Mouse (Mus musculus) kidney, adult 8-10 months (tissue): ENCODE measurements around the gene Slfn5.
"Not testable (repeated sequence)": the region's sequence is repeated elsewhere in the genome, so short reads cannot be mapped to it uniquely, and the experiment has no call there.

ENCODE experiments used
- DNase-seq, 2 experiments: peaks; one replicate each; pipeline ENCODE4 v3.0.0; 2022

The Slfn5 gene

DNA sequence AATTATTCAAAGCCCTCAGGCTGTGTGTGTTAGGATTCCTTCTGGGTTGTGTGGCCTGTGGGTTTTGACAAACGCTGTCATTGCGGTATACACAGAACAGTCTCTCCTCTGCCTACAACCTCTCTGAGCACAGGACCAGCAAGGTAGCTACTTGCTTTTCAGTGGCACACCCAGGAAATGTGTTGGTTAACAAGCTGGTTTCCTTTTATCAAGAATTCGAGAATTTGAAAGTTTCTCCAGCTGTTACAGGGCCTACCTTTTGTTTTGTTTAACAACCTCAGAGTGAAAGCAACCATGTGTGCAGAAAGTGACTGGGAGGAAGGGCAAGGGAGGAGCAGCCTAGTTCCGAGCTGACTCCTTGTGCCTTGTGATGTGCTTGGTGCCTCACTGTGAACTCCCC, 3.7 kb upstream of the Slfn5 start:
- no peak for DNase-seq

DNA sequence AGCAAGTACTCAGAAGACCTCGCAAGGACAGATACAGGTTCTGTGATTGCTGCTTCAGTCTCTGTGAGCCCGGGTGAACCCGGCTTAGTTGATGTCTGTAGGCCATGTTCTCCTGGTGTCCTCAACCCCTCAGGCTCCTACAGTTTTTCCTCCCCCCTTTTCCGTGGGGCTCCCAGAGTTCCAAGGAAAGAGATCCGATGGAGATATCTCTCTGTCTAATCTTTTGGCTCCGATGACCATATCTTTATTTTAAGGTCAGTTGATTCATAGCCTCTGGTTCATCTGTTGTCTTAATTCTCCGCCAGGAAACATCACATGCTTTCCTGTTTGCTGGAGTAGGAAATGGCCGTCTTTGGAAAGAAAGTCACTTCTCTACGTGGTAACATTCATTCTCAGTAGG, 2.1 kb upstream of the Slfn5 start:
- DNase-seq: peak; percentile 28 to 65

DNA sequence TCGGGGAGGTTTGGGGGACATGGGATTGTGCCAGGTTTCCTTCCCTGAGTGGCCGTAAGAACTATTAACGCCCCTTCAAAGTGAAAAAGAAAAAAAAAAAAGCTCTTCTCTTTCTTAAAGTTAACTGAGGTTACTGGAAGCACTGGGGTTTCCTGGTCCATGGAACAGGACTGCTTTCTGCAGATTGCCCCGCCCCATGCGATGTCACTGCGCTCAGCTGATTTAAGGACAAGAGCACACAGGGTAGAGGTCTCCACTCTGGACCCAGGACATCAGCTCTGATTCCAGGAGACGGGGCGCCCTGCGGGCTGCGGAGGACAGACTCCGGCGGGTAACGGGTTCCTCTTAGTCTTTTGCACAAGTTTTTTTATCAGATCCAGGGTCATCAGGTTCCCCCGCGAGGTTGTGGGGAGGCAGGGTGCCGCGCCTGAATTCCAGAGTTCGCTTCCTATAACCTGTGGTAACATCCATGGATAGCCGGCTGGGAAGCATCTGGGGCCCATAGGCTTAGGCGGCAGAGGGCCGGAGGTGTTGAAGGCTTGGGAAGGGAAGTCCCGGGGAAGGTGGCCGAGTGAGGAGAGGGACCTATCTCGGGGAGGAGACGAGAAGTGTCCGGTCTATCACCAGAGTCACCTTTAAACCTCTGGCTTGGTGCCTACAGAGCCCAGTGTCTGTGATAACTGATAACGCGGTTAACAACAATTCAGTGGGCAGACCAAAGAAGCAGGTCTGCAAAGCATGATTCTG, 889 bp downstream of the Slfn5 start:
- peak; percentile 64 to 69 for DNase-seq

DNA sequence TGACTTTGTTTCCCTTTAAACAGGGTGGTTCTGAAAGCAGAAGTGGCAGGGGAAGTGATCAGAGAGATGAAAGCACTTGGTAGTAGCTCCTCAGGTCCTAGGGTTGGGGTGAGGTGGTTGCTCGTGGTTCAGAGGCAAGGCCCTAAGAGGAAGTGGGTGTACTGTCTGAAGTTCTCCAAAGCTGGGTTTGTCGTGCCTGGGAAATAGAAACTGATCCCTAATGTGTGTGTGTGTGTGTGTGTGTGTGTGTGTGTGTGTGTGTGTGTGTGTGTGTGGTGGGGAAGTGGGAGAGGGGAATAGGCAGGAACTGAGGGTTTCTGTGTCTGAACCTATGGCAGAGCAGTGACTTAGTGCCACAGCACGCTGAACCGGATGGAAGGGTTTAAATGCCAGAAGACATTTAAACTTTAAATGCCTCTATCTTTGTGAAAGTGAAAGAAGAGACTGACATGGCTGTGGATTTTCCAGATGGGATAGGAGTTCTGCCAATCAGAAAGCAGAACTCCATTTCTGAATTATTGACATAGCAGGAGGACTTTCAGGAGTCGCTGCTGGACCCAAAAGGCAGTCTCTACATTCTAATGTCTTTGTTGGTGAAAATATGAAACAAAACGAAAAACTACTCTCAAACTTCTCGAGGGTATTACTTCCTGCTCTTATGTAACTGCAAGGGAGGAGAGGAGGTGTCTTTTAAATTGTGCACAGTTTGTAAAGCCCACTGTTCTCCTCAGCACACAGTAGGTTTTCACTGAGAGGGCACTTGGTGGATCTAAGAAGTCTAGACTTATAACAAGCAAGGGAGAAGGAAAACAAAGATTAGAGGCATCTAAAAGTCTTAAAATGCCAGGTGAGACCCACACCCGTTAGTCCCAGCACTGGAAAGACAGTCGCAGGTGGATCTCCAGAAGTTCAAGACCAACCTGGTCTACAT, 1.7 kb downstream of the Slfn5 start:
- DNase-seq: peak in 1 of 2 experiments; percentile 8

DNA sequence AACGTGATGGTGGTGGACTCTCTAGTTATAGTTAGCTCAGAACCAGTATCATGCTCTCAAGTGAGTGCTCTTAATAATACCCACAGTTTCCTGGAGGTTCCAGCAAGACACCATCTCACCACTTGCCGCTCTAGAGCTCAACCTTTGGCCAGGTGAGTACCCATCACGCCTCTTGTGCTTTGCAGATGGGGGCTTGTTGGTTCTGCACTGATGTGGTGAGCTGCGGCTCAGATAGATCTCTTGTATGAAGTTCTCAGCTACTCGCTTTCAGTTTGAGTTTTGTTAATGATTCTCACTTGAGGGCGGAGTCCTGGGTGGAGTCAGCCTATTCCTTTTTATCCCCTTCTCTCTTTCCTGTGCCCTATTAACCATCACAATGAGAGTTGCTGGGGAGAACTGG, 3.5 kb downstream of the Slfn5 start:
- DNase-seq: no peak

DNA sequence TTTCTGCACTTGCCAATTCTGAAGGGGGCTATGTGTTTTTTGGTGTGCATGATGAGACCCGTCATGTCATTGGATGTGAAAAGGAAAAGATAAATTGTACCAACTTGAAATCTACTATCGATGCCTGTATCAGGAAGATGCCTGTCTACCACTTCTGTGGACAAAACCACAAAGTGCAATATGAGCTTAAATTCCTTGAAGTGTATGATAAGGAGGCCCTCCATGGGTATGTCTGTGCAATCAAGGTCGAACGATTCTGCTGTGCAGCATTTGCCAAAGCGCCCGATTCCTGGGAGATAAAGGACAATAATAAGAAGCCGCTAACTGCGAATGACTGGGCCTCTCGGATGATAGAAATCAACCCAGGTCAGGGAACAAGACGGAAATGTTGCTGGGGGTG, 5.8 kb downstream of the Slfn5 start:
- no peak for DNase-seq

DNA sequence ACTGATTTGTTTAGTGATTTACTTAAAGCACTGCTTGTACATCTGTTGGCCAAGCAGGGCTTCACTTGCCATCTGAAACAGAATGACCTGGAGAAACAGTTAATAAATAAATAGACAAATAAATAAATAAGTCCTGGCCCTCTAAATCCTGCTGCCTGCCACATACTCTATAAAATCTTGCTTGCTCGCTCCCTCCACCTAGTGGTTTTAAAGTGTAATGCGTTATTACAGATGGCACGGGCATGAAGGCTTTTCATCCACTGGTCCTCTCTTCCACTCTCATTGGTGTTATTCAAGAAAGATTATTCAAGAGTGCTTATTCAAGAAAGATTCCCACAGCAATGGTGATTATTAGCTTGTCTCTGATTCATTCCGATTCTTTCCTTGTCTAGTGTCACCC, 8.5 kb downstream of the Slfn5 start:
- DNase-seq: peak in 1 of 2 experiments; percentile 36

DNA sequence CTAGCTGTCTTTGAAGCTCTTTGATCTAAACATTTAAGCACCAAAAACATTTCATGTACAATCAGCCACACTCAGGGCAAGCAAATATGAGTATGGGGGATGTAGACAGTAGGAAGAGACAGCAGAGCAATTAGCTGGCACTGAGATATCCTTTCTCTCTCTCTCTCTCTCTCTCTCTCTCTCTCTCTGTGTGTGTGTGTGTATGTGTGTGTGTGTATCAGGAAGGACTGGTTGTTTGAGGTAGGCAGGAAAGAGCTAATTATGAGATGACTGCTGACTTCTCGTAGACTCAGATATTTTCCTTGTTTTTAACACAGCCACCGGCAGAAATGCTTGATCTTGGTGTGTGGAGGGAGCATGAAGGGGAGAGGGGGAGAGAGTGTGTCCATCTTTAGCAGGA, 10.6 kb downstream of the Slfn5 start:
- DNase-seq: no peak

DNA sequence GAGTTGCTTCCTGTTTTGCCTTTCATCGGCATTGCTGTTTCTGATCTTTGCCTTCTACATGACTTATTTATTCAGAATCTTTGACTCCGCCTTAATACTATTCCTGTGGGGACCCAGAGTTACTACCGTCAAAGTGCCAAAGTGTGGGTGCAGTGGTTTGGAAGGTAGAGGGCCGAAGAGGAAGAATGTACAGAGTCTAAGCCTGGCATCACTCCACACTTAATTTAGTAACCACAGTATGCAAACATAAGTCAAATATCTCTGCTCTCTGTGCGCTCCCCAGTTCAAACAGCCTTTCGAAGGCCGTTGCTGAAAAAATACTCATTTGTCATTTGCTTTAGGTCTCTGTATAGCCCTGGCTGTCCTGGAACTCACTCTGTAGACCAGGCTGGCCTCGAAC, 11.1 kb downstream of the Slfn5 start:
- DNase-seq: no peak

DNA sequence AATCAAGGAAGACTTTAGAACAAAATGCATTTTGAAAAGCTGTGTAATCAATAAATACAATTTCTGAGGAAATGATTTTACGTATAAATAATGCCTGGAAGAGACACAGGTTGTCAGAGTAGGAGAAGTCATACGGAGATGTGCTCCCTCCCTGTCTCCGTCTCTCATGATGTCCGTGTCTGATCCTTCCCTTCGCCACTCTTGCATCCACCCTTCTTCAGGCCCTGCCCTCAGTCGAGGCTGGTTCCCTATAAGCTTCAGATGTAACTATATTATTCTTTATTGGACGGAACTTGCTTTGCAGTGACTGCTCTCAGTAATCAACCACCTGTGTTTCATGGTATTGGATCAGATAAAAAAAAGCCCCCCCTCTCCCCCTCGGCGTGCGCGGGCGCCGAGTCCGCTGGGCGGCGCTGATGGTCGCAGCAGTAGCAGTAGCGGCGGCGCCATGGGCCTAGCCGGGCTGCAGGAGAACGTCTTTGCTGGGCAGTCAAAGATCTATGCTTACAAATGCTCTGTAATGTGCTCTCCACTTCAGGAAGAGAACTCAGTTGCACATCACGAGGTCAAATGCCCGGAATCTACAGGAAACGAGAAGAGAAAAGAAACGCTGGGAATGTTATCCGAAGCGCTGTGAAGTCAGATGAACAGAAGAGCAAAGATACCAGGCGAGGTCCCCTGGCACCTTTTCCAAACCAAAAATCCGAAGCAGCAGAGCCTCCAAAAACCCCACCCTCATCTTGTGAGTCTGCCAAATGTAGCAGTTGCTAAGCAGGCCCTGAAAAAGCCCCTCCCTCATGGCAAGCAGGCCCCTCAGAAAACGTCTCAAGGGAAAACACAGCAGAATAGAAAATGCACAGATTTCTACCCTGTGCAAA, 19.8 kb downstream of the Slfn5 start:
- DNase-seq: no peak

DNA sequence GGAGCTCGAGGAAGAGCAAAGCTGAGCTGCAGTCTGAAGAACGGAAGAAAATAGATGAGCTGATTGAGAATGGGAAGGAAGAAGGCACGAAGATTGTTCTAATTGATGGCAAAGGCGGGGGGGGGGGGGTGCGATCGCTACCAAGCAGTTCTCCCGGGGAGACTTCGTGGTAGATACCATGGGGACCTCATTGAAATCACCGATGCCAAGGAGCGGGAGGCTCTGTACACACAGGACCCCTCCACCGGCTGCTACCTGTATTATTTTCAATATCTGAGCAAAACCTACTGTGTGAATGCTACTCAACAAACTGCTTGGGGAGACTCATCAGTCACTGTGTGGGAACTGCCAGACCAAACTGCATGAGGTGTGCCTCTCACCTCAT, 20.4 kb downstream of the Slfn5 start:
- DNase-seq: no peak

DNA sequence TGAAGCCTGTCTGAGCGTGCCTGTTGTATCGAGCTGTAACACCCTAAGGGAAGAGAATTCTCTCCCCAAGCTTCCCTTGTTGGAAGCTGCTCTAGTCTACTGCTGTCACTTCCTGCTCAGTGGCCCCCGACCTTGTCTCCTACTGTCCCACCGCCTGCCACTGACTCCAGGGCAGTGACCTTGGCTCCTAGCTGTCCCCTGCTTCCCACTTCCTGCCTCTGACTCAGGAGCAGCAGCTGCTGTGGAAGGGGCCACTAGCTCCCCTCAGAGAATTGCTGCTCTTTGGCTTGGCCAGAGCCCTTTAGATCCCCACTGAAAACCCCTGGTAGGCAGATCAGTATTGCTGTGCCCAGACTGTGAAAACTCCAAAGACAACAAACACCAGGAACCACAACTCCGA, 22.8 kb downstream of the Slfn5 start:
- peak in 1 of 2 experiments; percentile 26 for DNase-seq

DNA sequence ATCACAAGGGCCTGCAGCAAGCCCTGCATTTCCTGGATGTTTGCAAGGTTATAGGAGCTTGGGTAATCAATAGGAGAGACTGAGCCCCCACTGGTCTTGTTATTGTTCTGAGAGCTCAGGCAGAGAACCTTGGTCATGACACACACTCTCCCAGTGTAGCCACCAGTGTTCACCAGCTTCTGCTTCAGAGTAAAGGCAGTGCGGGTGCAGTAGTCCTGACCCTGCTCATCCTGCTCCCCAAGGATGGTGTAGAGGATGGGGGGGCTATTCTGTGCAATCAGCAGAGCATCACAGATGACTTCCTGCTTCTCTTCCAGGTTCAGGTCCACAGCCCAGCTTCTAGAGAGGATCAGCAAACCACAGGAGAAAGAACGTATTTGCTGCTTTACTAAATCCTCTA, 31.3 kb downstream of the Slfn5 start:
- not testable (repeated sequence) for DNase-seq

DNA sequence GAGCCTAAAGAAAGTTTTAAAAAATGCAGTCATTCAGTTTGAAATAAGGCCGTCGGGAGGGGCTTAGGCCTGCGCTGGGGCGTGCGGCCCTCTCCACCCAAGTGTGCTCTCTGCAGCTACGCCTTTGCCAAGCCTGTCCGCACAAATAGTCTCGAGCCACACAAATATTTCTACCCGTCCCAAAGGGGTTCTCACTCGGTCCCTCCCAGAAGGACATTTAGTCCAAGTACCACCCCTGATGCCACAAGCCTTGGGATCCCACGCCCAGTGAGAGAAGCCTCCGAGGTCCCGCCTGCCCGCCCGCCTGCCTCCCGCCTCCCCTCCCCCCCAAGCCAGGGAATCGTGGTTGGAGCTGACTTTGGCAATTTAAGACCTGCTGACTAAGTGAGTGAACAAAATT, 32.0 kb downstream of the Slfn5 start:
- no peak for DNase-seq

DNA sequence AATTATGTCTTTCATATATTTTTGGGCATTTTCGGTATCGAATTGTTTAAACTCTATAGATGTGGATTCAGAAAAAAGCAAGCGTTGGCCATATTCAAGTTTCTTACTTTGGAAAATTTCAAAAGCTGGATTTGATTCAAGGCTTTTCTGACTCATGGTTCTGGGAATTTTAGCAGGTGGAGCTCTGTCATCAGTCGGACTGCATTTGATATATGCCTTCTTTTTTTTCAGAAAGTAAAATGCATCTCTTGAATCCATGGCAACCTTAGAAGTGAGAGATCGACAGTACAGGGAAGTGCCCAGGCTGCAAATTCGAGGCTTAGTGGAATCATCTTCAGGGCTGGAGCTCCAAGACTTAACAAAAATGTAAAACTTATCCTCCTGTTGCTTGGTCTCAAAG, 36.5 kb downstream of the Slfn5 start:
- DNase-seq: no peak

DNA sequence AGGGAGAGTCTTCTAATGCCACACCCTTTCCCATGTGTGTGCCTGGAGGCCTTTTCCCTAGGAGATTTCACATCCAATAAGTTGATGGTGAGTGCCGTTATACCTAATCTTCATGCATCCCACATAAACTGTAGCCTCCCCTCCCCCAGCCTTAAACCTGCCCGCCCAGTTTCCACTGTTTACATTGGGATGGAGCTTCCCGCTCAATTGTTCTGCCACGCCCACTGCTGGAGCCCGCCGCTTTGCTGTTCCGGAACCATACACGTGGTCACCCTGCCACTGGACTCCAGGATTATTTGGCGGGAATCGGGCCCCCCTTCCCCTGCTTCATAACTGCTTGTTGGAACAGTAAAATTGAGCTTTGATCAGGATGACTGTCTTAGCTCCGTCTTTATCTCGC, 38.2 kb downstream of the Slfn5 start:
- no peak for DNase-seq

DNA sequence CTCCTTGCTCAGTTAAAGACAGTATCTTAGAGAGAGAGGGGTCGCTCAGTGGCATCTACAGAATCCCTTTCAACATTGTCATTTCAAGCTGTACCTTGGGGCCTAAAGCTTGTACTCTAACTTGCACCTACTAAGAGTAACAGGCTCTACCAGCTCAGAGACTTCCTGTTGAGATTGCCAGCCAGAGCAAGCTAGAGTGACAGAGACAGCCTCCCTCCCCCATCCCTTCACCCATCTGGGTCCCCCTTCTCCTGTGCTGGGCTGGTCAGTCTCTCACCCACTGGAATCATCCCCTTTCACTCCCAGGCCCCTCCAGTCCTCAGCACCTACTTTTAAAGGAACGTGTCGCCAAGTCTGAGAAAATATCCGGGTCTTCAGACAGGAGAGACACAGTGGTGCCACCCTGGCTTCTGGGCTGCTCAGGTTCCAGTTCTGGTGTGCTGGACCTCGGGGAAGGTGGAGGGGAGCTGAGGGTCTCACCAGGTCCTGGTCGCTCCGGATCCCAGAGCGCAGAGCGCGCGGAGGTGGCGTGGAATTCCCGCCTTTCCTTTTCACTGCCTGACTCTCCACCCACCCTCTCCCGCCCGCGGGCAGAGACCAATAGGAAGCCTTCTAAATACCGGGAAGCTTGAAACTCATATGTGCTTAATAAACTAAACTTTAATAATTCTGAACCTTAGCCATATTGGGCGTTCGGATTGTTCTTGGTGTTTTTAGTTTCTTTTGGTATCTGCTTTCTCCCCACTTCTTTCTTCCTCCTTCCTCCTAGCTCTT, 39.6 kb downstream of the Slfn5 start:
- peak in 1 of 2 experiments; percentile 11 for DNase-seq

DNA sequence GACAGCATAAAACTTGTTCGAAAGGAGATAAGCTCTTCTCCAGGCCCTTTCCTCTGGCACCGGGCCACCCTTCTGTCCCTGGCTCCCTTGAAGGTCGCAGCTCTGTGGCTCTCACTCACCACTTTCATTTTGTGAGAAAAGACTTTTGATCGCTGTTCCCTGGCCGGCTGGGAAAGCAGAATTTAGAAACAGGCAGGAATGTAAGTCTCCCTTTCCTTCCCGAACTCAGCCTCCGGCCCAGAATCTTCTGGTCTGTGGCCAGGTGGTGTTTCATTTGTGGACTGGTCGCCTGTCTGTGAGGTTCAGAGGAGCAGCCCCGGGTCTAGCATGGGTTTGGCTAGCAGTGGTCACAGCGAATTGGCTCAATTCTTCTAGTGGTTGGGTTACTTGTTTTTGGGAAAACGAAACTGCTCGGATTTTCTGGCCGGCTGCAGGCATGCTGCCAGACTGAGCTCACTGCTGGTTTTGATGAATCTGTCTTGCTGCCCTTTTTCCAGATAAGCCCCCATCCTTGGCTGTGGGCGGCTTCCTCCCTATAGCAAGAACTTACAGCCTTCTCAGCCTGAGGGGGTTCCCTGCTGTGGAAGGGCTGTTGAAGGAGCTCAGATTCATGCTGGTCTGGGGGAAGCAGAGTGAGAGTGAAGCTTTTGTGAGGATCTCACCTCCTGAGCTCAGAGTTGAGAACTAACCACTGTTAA, 40.5 kb downstream of the Slfn5 start, which contains the start of gene Slfn9:
Gene Slfn9, minus strand, starts transcription at position 362 of the 698 bp plus-strand sequence.
- DNase-seq: peak; percentile 18 to 32

DNA sequence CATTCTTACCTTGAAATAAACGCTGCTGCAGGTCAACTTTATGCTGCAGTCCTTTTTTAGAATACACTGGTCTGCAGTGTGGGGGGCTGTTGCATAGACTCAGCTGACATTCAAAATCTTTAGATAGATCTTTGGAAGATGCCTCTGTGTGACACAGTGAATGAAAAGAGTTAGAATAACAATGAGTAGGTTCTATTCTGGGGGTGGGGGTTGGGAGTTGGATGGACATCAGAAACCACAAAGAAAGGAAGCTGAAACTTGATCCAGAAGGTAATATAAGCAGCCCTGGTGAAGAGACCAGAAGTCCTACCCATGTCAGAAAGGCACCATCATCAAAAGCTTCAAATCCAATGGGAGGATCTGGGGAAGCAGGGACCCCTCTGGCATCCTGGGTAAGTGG, 62.2 kb downstream of the Slfn5 start:
- DNase-seq: no peak
